Mouse (Mus musculus) intestine, postnatal 0 days (tissue): ENCODE data around the gene Bdkrb2. TPM values are rescaled to one million over a fixed set of nuclear protein-coding genes. Genes with fewer than 3 reads are reported as not detected.

ENCODE experiments used
- ATAC-seq: fragments of 200-750 bp; cut with Nextera tagmentation; 2 replicates; pipeline ENCODE4 v1.8.0; 2017; ENCODE audit warnings: mild to moderate bottlenecking, moderate TSS enrichment, moderate library complexity
- H3K27ac ChIP-seq: fragments of 300-500 bp; sonication (generic); 2 replicates; pipeline ENCODE4 v1.5.1; 2014; ENCODE audit warnings: mild to moderate bottlenecking, low read depth, low read length, moderate library complexity
- H3K27me3 ChIP-seq: fragments of 300-500 bp; sonication (generic); replicated peaks from 2 replicates; pipeline ENCODE4 v1.6.1; 2014; ENCODE audit warnings: low read length, mixed read lengths; ENCODE audit not compliant: control insufficient read depth, insufficient read depth
- H3K36me3 ChIP-seq: fragments of 300-500 bp; sonication (generic); 2 replicates; pipeline ENCODE4 v1.6.1; 2014; ENCODE audit warnings: mild to moderate bottlenecking, moderate library complexity; ENCODE audit not compliant: control insufficient read depth, insufficient read depth
- H3K4me1 ChIP-seq: fragments of 300-500 bp; sonication (generic); replicated peaks from 2 replicates; pipeline ENCODE4 v1.6.1; 2014; ENCODE audit warnings: antibody characterized with exemption, low read length, mixed read lengths; ENCODE audit not compliant: control insufficient read depth, insufficient read depth
- H3K4me2 ChIP-seq: fragments of 300-500 bp; sonication (generic); replicated peaks from 2 replicates; pipeline ENCODE4 v1.6.1; 2014; ENCODE audit warnings: low read depth, mild to moderate bottlenecking, moderate library complexity
- H3K4me3 ChIP-seq: fragments of 300-500 bp; sonication (generic); 2 replicates; pipeline ENCODE4 v1.5.1; 2014; ENCODE audit warnings: low read depth, low read length
- H3K9ac ChIP-seq: fragments of 300-500 bp; sonication (generic); 2 replicates; pipeline ENCODE4 v1.6.1; 2014; ENCODE audit warnings: mild to moderate bottlenecking, low read depth, low read length
- H3K9me3 ChIP-seq: fragments of 300-500 bp; sonication (generic); 2 replicates; pipeline ENCODE4 v1.6.1; 2016; ENCODE audit warnings: mixed run types; ENCODE audit not compliant: control insufficient read depth
- CTCF ChIP-seq: sonication (generic); IDR thresholded peaks from 2 replicates; pipeline ENCODE4 v1.5.1; 2016; ENCODE audit warnings: low read depth, mild to moderate bottlenecking, control low read depth, antibody characterized with exemption, moderate library complexity
- WGBS: fragments of 180-500 bp; shearing (Covaris S2); extraction: QIAGEN DNeasy Blood & Tissue Kit; methylation state at CpG from one replicate; pipeline ENCODE4 v1.1.7; 2014; 5-methylcytosine and 5-hydroxymethylcytosine counted together
- polyA plus RNA-seq: library from polyadenylated mRNA; unstranded; fragments of >200 nt; fragmentation: Nextera tagmentation; extraction: Ambion mirVana; gene quantifications from 2 replicates; pipeline ENCODE4 v1.2.1, GENCODE M21; 2015

The Bdkrb2 gene
- polyA plus RNA-seq, 1 experiment from 2014 or later: 4.4 TPM

DNA sequence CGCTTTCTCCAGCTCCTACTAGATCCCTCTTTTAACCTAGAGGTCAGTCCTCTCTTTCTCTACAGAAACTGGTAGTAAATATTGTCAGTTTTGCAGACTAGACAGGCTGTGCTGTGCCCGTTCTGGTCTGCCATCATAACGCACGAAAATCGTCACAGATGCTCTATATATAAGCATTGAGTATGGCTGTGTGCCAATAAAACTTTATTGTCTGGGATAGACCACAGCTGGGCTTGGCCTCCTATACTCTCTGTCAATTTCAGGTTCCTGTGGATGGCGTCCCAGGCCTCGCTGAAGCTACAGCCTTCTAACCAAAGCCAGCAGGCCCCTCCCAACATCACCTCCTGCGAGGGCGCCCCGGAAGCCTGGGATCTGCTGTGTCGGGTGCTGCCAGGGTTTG lies 40.9 kb downstream of the Bdkrb2 start:
- Histone ChIP-seq H3K4me1 (no peaks in the 10 kb centered on the region), H3K4me3 (no peak overlapping the region), H3K36me3 (no peaks in the 10 kb centered on the region), H3K27me3 (no peaks in the 10 kb centered on the region), H3K9me3 (no peaks in the 10 kb centered on the region), H3K4me2 (no peak overlapping the region), H3K9ac (no peak overlapping the region), H3K27ac (no peak overlapping the region)
- no peak for TF ChIP-seq CTCF
- WGBS: 78% methylated on average over 11 of the region's 11 CpGs
- ATAC-seq: no peak

DNA sequence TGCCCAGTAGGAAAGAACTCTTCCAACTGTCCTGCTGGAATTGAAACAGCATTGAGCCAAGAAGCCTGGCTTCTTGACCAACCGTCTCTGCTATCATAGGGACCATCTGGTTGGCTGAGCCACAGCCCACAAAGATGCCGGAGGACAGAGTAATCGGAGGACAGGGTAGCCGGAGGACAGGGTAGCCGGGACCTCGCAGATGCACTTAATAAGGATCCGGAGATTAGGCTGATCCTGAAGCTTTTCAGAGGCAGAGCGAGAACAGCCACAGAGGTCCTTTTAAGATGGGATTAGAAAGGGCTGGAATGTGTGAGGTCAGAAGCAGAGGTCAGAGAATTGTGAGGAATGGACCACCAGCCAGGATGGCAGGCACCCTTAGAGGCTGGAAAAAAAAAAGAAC lies 42.2 kb downstream of the Bdkrb2 start:
- H3K9me3 ChIP-seq: no peaks in the 10 kb centered on the region
- no peak overlapping the region for H3K27ac ChIP-seq
- no peak overlapping the region for H3K4me3 ChIP-seq
- H3K4me2 ChIP-seq: no peak overlapping the region
- no peak for TF ChIP-seq CTCF
- WGBS: 67% methylated on average over 8 of the region's 8 CpGs
- H3K27me3 ChIP-seq: no peaks in the 10 kb centered on the region
- no peaks in the 10 kb centered on the region for H3K4me1 ChIP-seq
- no peaks in the 10 kb centered on the region for H3K36me3 ChIP-seq
- ATAC-seq: no peak
- no peak overlapping the region for H3K9ac ChIP-seq

GRCm38 (mm10) chr12:105606881-105607280 lies 43.9 kb downstream of the Bdkrb2 start:
- Histone ChIP-seq H3K36me3 (no peaks in the 10 kb centered on the region), H3K9ac (no peak overlapping the region), H3K4me1 (0 out of 2 replicates have a peak, but pooled peaks cover 10% of the 10 kb centered on the region), H3K9me3 (no peaks in the 10 kb centered on the region), H3K4me3 (no peak overlapping the region), H3K27ac (no peak overlapping the region), H3K4me2 (no peak overlapping the region), H3K27me3 (no peaks in the 10 kb centered on the region)
- no peak for ATAC-seq
- TF ChIP-seq CTCF: no peak
- WGBS: 66% methylated on average over 4 of the region's 4 CpGs

DNA sequence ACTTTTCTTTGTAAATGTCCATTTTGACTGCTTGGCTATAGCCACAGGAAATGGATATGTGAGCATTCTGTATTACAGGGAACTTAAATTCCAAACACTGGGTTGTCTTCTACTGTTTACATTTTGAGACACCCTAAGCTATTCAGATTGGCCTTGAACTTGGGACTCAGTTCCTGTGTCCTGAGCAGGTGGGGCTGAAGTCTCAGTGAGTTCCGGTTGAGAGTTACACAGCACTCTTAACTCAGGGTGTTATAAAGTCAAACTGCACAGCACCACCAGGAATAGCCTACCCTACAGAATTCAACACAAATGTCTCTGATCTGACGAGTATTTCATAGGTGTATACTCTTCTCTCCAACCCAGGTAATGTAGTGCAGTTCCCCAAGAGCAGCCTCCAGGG lies 48.0 kb downstream of the Bdkrb2 start:
- ATAC-seq: no peak
- no peak overlapping the region for H3K4me3 ChIP-seq
- H3K27me3 ChIP-seq: no peaks in the 10 kb centered on the region
- no peak for TF ChIP-seq CTCF
- WGBS: 48% methylated on average over 2 of the region's 2 CpGs
- no peaks in the 10 kb centered on the region for H3K9me3 ChIP-seq
- H3K4me2 ChIP-seq: no peak overlapping the region
- H3K9ac ChIP-seq: no peak overlapping the region
- peak overlapping the region; percentile 31; the same call in 1 of the 2 replicates for H3K27ac ChIP-seq
- peaks cover 15% of the 10 kb centered on the region for H3K36me3 ChIP-seq
- H3K4me1 ChIP-seq: 0 out of 2 replicates have a peak, but pooled peaks cover 10% of the 10 kb centered on the region

- H3K4me2 ChIP-seq: 0 out of 2 replicates have a peak overlapping the region, but pooled peaks have one; percentile 3
- no peaks in the 10 kb centered on the region for H3K9me3 ChIP-seq
- 19% methylated on average over 7 of the region's 7 CpGs for WGBS
- H3K36me3 ChIP-seq: peaks cover 22% of the 10 kb centered on the region
- no peak overlapping the region for H3K4me3 ChIP-seq
- no peak overlapping the region for H3K9ac ChIP-seq
- ATAC-seq: no peak
- 0 out of 2 replicates have a peak, but pooled peaks cover 10% of the 10 kb centered on the region for H3K4me1 ChIP-seq
- H3K27ac ChIP-seq: 0 out of 2 replicates have a peak overlapping the region, but pooled peaks have one; percentile 31
- H3K27me3 ChIP-seq: no peaks in the 10 kb centered on the region
- peak; percentile 87 for TF ChIP-seq CTCF
Observed at GRCm38 (mm10) chr12:105611748-105612147, 48.7 kb downstream of the Bdkrb2 start.

- no peak for TF ChIP-seq CTCF
- Histone ChIP-seq H3K27ac (0 out of 2 replicates have a peak overlapping the region, but pooled peaks have one; percentile 21), H3K36me3 (peaks cover 40% of the 10 kb centered on the region), H3K4me1 (0 out of 2 replicates have a peak, but pooled peaks cover 10% of the 10 kb centered on the region), H3K9me3 (no peaks in the 10 kb centered on the region), H3K4me2 (no peak overlapping the region), H3K9ac (no peak overlapping the region), H3K27me3 (no peaks in the 10 kb centered on the region), H3K4me3 (no peak overlapping the region)
- WGBS: 86% methylated on average over 10 of the region's 10 CpGs
- ATAC-seq: no peak
Observed at GRCm38 (mm10) chr12:105613559-105613958, 50.5 kb downstream of the Bdkrb2 start.

- 95% methylated on average over 7 of the region's 7 CpGs for WGBS
- H3K9me3 ChIP-seq: no peaks in the 10 kb centered on the region
- H3K27ac ChIP-seq: no peak overlapping the region
- H3K27me3 ChIP-seq: no peaks in the 10 kb centered on the region
- no peak for TF ChIP-seq CTCF
- peaks cover 83% of the 10 kb centered on the region for H3K36me3 ChIP-seq
- no peak overlapping the region for H3K4me3 ChIP-seq
- no peak overlapping the region for H3K9ac ChIP-seq
- ATAC-seq: no peak
- no peaks in the 10 kb centered on the region for H3K4me1 ChIP-seq
- H3K4me2 ChIP-seq: no peak overlapping the region
Observed at GRCm38 (mm10) chr12:105622048-105622447, 59.0 kb downstream of the Bdkrb2 start.
